Mouse (Mus musculus) ES-Bruce4 (cell line): ENCODE data around the gene Ckb. TPM values are rescaled to one million over a fixed set of nuclear protein-coding genes. Genes with fewer than 3 reads are reported as not detected.
"Not testable (repeated sequence)": the region's sequence is repeated elsewhere in the genome, so short reads cannot be mapped to it uniquely, and the experiment has no call there.

ENCODE experiments used
- H3K27ac ChIP-seq: 2 replicates; pipeline ENCODE4 v1.5.1; 2012; ENCODE audit warnings: low read length, inconsistent platforms; ENCODE audit not compliant: insufficient read depth
- H3K27me3 ChIP-seq: 2 replicates; pipeline ENCODE4 v1.6.1; 2012; ENCODE audit warnings: mild to moderate bottlenecking, low read length, inconsistent platforms; ENCODE audit not compliant: control insufficient read depth, poor library complexity, insufficient read depth, severe bottlenecking
- H3K36me3 ChIP-seq: 2 replicates; pipeline ENCODE4 v1.6.1; 2012; ENCODE audit warnings: inconsistent platforms, mild to moderate bottlenecking, low read length, moderate library complexity; ENCODE audit not compliant: control insufficient read depth, poor library complexity, insufficient read depth, severe bottlenecking
- H3K4me1 ChIP-seq: one replicate; pipeline ENCODE4 v1.8.1; 2011; ENCODE audit warnings: low read length; ENCODE audit not compliant: control insufficient read depth, insufficient read depth
- H3K4me3 ChIP-seq: 2 replicates; pipeline ENCODE4 v1.5.1; 2011; ENCODE audit warnings: low read depth, mild to moderate bottlenecking, low read length
- H3K9ac ChIP-seq: 2 replicates; pipeline ENCODE4 v1.6.1; 2012; ENCODE audit warnings: low read depth, mild to moderate bottlenecking, inconsistent platforms; ENCODE audit not compliant: poor library complexity, severe bottlenecking
- H3K9me3 ChIP-seq: replicated peaks from 2 replicates; pipeline ENCODE4 v1.6.1; 2012; ENCODE audit warnings: mild to moderate bottlenecking, low read length, inconsistent platforms; ENCODE audit not compliant: control insufficient read depth, poor library complexity, insufficient read depth, severe bottlenecking
- CTCF ChIP-seq: IDR thresholded peaks from one replicate; pipeline ENCODE4 v1.8.1; 2011; ENCODE audit warnings: low read depth, low read length
- EP300 ChIP-seq: IDR thresholded peaks from 2 replicates; pipeline ENCODE4 v1.6.1; 2011; ENCODE audit warnings: low read depth, low read length; ENCODE audit not compliant: insufficient read depth
- POLR2A ChIP-seq: IDR thresholded peaks from one replicate; pipeline ENCODE4 v1.8.1; 2011; ENCODE audit warnings: low read length; ENCODE audit not compliant: insufficient read depth
- polyA plus RNA-seq: library from polyadenylated mRNA; stranded (reverse); fragments of >200 nt; gene quantifications from 2 replicates; pipeline ENCODE4 v1.2.4, GENCODE M21; 2011; ENCODE audit warnings: low read depth; ENCODE audit not compliant: missing spikeins, insufficient read depth, insufficient read length

Gene Ckb
- polyA plus RNA-seq, 1 experiment = 140 TPM

DNA sequence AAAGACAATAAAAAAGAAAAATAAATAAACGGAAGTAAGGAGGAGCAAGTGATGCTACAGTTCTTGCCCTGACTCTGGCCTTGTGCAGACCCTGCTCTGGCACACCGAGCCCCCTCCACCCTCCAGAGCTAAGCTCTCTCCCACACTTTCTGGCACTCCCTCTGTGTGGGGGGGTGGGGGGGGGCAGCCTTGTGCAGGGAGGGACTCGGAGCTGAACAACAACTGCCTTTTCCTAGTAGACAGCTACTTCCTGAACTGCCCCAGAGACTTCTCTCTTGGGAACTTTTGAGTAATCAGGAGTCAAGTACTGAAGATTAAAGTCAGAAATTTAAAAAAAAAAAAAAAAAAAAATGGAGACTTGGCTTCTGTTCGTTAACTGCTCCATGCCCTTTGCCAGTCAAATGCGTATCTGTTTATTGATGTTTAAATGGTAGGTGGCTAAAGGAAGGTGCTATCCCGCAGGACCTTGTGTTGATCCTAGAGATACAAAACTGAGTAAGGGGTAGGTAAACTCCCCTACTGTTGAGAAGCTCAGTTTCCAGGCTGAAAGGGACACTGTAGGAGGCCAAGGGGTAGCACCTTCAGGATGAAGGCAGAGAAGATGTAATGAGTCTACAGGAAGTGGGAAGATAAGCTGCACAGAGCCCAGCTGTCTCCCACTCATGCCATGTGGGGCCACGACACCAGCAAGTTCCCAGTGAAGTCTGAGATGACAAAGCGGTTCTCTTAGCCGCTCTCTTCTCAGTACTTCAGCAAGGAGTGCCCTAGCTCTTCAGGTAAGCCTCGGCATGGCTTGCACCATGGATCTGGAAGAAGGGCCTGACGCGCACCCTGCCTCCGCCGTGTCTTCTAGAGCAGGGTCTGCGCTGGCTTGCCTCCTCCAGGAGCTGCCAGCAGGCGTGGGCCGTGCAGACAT lies 8.7 kb downstream of the Ckb start:
- TF ChIP-seq POLR2A = no peak
- TF ChIP-seq EP300 = no peak
- no peak for TF ChIP-seq CTCF
- Histone ChIP-seq H3K27ac (peak overlapping the region; percentile 45), H3K9ac (no peak overlapping the region), H3K9me3 (no peaks in the 10 kb centered on the region), H3K4me1 (peaks cover 2% of the 10 kb centered on the region), H3K27me3 (no peaks in the 10 kb centered on the region), H3K4me3 (peak overlapping the region; percentile 35), H3K36me3 (no peaks in the 10 kb centered on the region)

DNA sequence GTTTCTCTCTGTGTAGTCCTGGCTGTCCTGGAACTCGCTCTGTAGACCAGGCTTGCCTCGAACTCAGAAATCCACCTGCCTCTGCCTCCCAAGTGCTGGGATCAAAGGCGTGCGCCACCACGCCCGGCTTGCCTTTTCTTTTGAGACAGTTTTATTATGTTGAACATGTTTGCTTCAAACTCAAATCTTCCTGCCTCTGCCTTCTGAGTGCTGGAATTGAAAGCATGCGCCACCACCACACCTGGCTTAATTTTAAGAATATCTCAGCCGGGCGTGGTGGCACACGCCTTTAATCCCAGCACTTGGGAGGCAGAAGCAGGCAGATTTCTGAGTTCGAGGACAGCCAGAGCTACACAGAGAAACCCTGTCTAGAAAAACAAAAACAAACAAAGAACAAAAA lies 10.6 kb downstream of the Ckb start:
- H3K4me3 ChIP-seq, H3K9me3 ChIP-seq, H3K27me3 ChIP-seq, H3K36me3 ChIP-seq, H3K27ac ChIP-seq, H3K4me1 ChIP-seq, H3K9ac ChIP-seq: not testable (repeated sequence)

DNA sequence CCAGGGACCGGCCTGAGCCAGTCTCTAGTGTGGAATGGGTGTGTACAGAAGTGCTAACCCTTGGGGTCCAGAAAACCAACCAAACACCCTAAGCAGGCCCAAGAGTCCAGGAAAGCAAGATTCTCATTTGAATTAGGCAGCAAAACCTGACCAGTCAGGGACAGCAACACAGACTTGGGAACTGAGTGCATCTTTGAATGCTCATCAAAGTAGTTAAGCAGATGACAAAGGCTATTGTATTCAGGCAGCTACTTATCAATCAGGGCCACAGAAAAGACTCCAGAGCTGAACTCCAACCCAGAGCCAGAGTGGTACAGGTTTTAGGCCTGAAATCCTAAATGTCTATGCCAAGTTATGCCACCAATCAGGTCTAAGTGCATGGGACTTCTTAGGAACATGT lies 11.5 kb downstream of the Ckb start:
- H3K4me1 ChIP-seq = peaks cover 2% of the 10 kb centered on the region
- peak overlapping the region; percentile 33; the same call in 1 of the 2 replicates for H3K27ac ChIP-seq
- no peaks in the 10 kb centered on the region for H3K27me3 ChIP-seq
- H3K4me3 ChIP-seq = no peak overlapping the region
- H3K9ac ChIP-seq = no peak overlapping the region
- H3K9me3 ChIP-seq = no peaks in the 10 kb centered on the region
- H3K36me3 ChIP-seq = 0 out of 2 replicates have a peak, but pooled peaks cover 4% of the 10 kb centered on the region
- TF ChIP-seq POLR2A (no peak), CTCF (no peak), EP300 (no peak)

DNA sequence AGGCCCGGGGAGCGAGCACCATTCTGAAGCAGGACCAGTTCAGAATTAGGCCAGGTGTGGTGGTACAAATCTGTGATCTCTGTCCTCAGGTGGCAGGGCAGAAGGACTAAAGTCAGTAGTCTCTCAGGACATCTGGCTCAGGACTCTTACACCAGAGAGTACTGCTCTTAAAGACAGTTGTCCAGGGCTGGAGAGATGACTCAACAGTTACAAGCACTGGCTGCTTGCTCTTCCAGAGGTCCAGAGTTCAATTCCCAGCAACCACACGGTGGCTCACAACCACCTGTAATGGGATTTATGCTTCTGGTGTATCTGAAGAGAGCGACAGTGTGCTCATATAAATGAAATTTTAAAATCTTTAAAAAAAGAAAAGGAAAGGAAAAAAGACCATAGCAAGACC lies 12.8 kb downstream of the Ckb start:
- TF ChIP-seq POLR2A (no peak), CTCF (no peak), EP300 (no peak)
- H3K4me3 ChIP-seq = no peak overlapping the region
- no peaks in the 10 kb centered on the region for H3K27me3 ChIP-seq
- peaks cover 7% of the 10 kb centered on the region; the same call in 1 of the 2 replicates for H3K36me3 ChIP-seq
- H3K27ac ChIP-seq = no peak overlapping the region
- H3K4me1 ChIP-seq = no peaks in the 10 kb centered on the region
- H3K9me3 ChIP-seq = no peaks in the 10 kb centered on the region
- H3K9ac ChIP-seq = no peak overlapping the region

DNA sequence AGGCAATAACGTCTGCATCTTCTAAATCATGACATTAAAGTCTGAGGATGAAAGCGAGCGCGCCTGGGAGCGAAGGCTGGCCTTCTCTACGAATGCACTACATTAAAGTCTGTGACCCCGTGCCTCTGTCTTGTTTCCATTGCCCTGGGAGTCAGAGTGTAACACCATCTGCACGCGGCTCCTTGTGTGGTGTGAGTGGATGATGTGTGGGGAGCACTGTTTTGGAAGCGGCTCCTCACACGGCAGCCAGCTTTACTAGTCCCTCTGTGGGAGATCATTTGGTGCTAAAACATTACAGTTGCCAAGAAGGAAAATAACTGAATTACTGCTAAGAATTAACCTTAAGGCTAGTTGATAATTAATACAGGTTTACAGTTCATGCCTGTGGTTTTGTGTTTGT lies 16.4 kb downstream of the Ckb start:
- H3K9ac ChIP-seq = no peak overlapping the region
- TF ChIP-seq CTCF = no peak
- TF ChIP-seq EP300 = no peak
- no peak for TF ChIP-seq POLR2A
- no peaks in the 10 kb centered on the region for H3K9me3 ChIP-seq
- no peaks in the 10 kb centered on the region for H3K4me1 ChIP-seq
- H3K4me3 ChIP-seq = no peak overlapping the region
- H3K27ac ChIP-seq = no peak overlapping the region
- H3K27me3 ChIP-seq = no peaks in the 10 kb centered on the region
- peaks cover 7% of the 10 kb centered on the region; the same call in 1 of the 2 replicates for H3K36me3 ChIP-seq

DNA sequence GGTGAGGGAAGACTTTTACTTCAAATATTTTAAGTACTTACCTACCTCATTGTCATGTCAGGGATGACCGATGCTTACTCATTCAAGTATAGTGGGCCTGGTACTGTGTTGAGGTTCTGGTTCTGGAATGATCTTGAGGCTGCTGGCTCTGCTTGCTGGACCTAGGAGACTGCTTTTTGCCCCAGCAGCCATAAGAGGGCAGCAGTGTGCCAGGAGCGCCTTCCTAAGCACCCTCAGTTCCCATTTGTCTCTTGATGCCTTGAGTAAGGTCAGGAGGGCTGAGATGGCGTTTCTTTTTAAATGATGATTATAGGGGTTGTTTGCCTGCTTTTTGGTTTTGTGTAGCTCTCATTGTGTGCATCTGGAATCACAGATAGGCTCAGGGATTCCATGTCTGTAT lies 18.7 kb downstream of the Ckb start:
- Histone ChIP-seq H3K4me3 (no peak overlapping the region), H3K27me3 (no peaks in the 10 kb centered on the region), H3K27ac (no peak overlapping the region), H3K9ac (no peak overlapping the region), H3K9me3 (no peaks in the 10 kb centered on the region), H3K36me3 (peaks cover 14% of the 10 kb centered on the region), H3K4me1 (no peaks in the 10 kb centered on the region)
- TF ChIP-seq CTCF (peak; percentile 94), EP300 (no peak)
